Mouse (Mus musculus) midbrain, postnatal 0 days (tissue): ENCODE results near the gene Fkbp9. TPM values are rescaled to one million over a fixed set of nuclear protein-coding genes. Genes with fewer than 3 reads are reported as not detected.

Experiments used
- ATAC-seq: fragments of 200-750 bp; cut with Nextera tagmentation; 2 replicates; pipeline ENCODE4 v1.8.0; 2017; ENCODE audit warnings: moderate number of reproducible peaks, mild to moderate bottlenecking, moderate TSS enrichment, moderate library complexity; ENCODE audit not compliant: low FRiP score
- DNase-seq: peaks from one replicate; pipeline ENCODE4 v3.0.0-alpha.2; 2015; ENCODE audit warnings: low spot score
- H3K27ac ChIP-seq: fragments of 300-500 bp; sonication (generic); 2 replicates; pipeline ENCODE4 v1.5.1; 2014; ENCODE audit warnings: low read depth, mild to moderate bottlenecking, low read length, mixed read lengths
- H3K27me3 ChIP-seq: fragments of 300-500 bp; sonication (generic); 2 replicates; pipeline ENCODE4 v1.6.1; 2014; ENCODE audit warnings: low read length, control low read depth, mixed read lengths; ENCODE audit not compliant: insufficient read depth
- H3K36me3 ChIP-seq: fragments of 300-500 bp; sonication (generic); 2 replicates; pipeline ENCODE4 v1.6.1; 2014; ENCODE audit warnings: low read length, control low read depth, mixed read lengths; ENCODE audit not compliant: insufficient read depth
- H3K4me1 ChIP-seq: fragments of 300-500 bp; sonication (generic); 2 replicates; pipeline ENCODE4 v1.6.1; 2014; ENCODE audit warnings: mild to moderate bottlenecking, control low read depth, antibody characterized with exemption, low read length, mixed read lengths; ENCODE audit not compliant: insufficient read depth
- H3K4me2 ChIP-seq: fragments of 300-500 bp; sonication (generic); 2 replicates; pipeline ENCODE4 v1.6.1; 2014; ENCODE audit warnings: low read depth, mild to moderate bottlenecking, low read length, mixed read lengths; ENCODE audit not compliant: poor library complexity, severe bottlenecking
- H3K4me3 ChIP-seq: fragments of 300-500 bp; sonication (generic); 2 replicates; pipeline ENCODE4 v1.5.1; 2014; ENCODE audit warnings: low read depth, mild to moderate bottlenecking, low read length, moderate library complexity
- H3K9ac ChIP-seq: fragments of 300-500 bp; sonication (generic); replicated peaks from 2 replicates; pipeline ENCODE4 v1.6.1; 2014; ENCODE audit warnings: mild to moderate bottlenecking, low read length, moderate library complexity, mixed read lengths; ENCODE audit not compliant: poor library complexity, severe bottlenecking
- H3K9me3 ChIP-seq: fragments of 300-500 bp; sonication (generic); 2 replicates; pipeline ENCODE4 v1.6.1; 2016; ENCODE audit warnings: low read length, control low read depth
- CTCF ChIP-seq: IDR thresholded peaks from 2 replicates; pipeline ENCODE4 v1.5.1; 2016; ENCODE audit warnings: antibody characterized with exemption, mild to moderate bottlenecking
- WGBS: fragments of 180-500 bp; shearing (Covaris S2); extraction: QIAGEN DNeasy Blood & Tissue Kit; methylation state at CpG from one replicate; pipeline ENCODE4 v1.1.7; 2014; 5-methylcytosine and 5-hydroxymethylcytosine counted together
- polyA plus RNA-seq: library from polyadenylated mRNA; unstranded; fragments of >200 nt; fragmentation: Nextera tagmentation; extraction: Ambion mirVana; gene quantifications from 2 replicates; pipeline ENCODE4 v1.2.1, GENCODE M21; 2015
- total RNA-seq: library from RNA; depleted of rRNA; stranded (reverse); fragments of >200 nt; gene quantifications from 2 replicates; pipeline ENCODE4 v1.2.3, GENCODE M21; 2014

Gene Fkbp9
- total and polyA plus RNA-seq, 2 experiments from 2014 or later: 31.9 to 46.5 TPM

GRCm38 (mm10) chr6:56904330-56904729 is 72.5 kb downstream of the Fkbp9 start:
- ATAC-seq (no peak), DNase-seq (no peak)
- Histone ChIP-seq H3K4me1 (peaks cover 3% of the 10 kb centered on the region; the same call in 1 of the 2 replicates), H3K27ac (no peak overlapping the region), H3K9me3 (no peaks in the 10 kb centered on the region), H3K4me2 (no peak overlapping the region), H3K36me3 (no peaks in the 10 kb centered on the region), H3K9ac (no peak overlapping the region), H3K27me3 (no peaks in the 10 kb centered on the region), H3K4me3 (no peak overlapping the region)
- TF ChIP-seq CTCF: no peak
- WGBS: 92% methylated on average over 1 of the region's 1 CpGs

- 87% methylated on average over 2 of the region's 2 CpGs for WGBS
- ATAC-seq: no peak
- Histone ChIP-seq H3K9ac (no peak overlapping the region), H3K27me3 (no peaks in the 10 kb centered on the region), H3K4me2 (no peak overlapping the region), H3K36me3 (no peaks in the 10 kb centered on the region), H3K27ac (no peak overlapping the region), H3K4me1 (peaks cover 3% of the 10 kb centered on the region; the same call in 1 of the 2 replicates), H3K4me3 (no peak overlapping the region), H3K9me3 (no peaks in the 10 kb centered on the region)
- no peak for TF ChIP-seq CTCF
- no peak for DNase-seq
Observed at GRCm38 (mm10) chr6:56904982-56905381, 73.1 kb downstream of the Fkbp9 start.

- no peak overlapping the region for H3K27ac ChIP-seq
- no peak overlapping the region for H3K9ac ChIP-seq
- no peaks in the 10 kb centered on the region for H3K36me3 ChIP-seq
- no peak for ATAC-seq
- H3K27me3 ChIP-seq: no peaks in the 10 kb centered on the region
- no peak for TF ChIP-seq CTCF
- no peak overlapping the region for H3K4me2 ChIP-seq
- H3K9me3 ChIP-seq: no peaks in the 10 kb centered on the region
- DNase-seq: no peak
- WGBS: 91% methylated on average over 5 of the region's 5 CpGs
- H3K4me1 ChIP-seq: peaks cover 3% of the 10 kb centered on the region; the same call in 1 of the 2 replicates
- no peak overlapping the region for H3K4me3 ChIP-seq
Observed at GRCm38 (mm10) chr6:56905486-56905885, 73.6 kb downstream of the Fkbp9 start.

- TF ChIP-seq CTCF: no peak
- WGBS: 84% methylated on average over 8 of the region's 8 CpGs
Observed at GRCm38 (mm10) chr6:56906121-56906846, 74.4 kb downstream of the Fkbp9 start.

GRCm38 (mm10) chr6:56907973-56908372 is 76.1 kb downstream of the Fkbp9 start:
- H3K4me1 ChIP-seq: peaks cover 3% of the 10 kb centered on the region; the same call in 1 of the 2 replicates
- WGBS: 96% methylated on average over 3 of the region's 3 CpGs
- no peaks in the 10 kb centered on the region for H3K36me3 ChIP-seq
- H3K9ac ChIP-seq: no peak overlapping the region
- H3K27ac ChIP-seq: no peak overlapping the region
- TF ChIP-seq CTCF: no peak
- ATAC-seq (no peak), DNase-seq (no peak)
- no peaks in the 10 kb centered on the region for H3K9me3 ChIP-seq
- no peak overlapping the region for H3K4me2 ChIP-seq
- no peaks in the 10 kb centered on the region for H3K27me3 ChIP-seq
- H3K4me3 ChIP-seq: no peak overlapping the region

More at GRCm38 (mm10) chr6:56906121-56906846, 74.4 kb downstream of the Fkbp9 start:
- H3K4me3 ChIP-seq: no peak overlapping the region
- H3K9ac ChIP-seq: no peak overlapping the region
- H3K27me3 ChIP-seq: no peaks in the 10 kb centered on the region
- no peak overlapping the region for H3K4me2 ChIP-seq
- H3K9me3 ChIP-seq: no peaks in the 10 kb centered on the region
- H3K4me1 ChIP-seq: peaks cover 3% of the 10 kb centered on the region; the same call in 1 of the 2 replicates
- ATAC-seq (no peak), DNase-seq (no peak)
- no peak overlapping the region for H3K27ac ChIP-seq
- no peaks in the 10 kb centered on the region for H3K36me3 ChIP-seq

- Histone ChIP-seq H3K36me3 (no peaks in the 10 kb centered on the region), H3K27me3 (no peaks in the 10 kb centered on the region)
- no peak for ATAC-seq
Observed at GRCm38 (mm10) chr6:56908397-56908796, 76.5 kb downstream of the Fkbp9 start.

More at GRCm38 (mm10) chr6:56908397-56908796, 76.5 kb downstream of the Fkbp9 start:
- no peaks in the 10 kb centered on the region for H3K9me3 ChIP-seq
- H3K4me2 ChIP-seq: no peak overlapping the region
- TF ChIP-seq CTCF: no peak
- H3K4me1 ChIP-seq: peaks cover 5% of the 10 kb centered on the region; the same call in 1 of the 2 replicates
- 94% methylated on average over 2 of the region's 2 CpGs for WGBS
- DNase-seq: no peak
- no peak overlapping the region for H3K4me3 ChIP-seq
- no peak overlapping the region for H3K27ac ChIP-seq
- no peak overlapping the region for H3K9ac ChIP-seq
